Mouse (Mus musculus): ENCODE measurements around the gene Hs6st2. TPM values are rescaled to one million over a fixed set of nuclear protein-coding genes. Genes with fewer than 3 reads are reported as not detected.

Gene Hs6st2
- polyA plus RNA-seq, 1 experiment from 2014 or later: 43.5 TPM

DNA sequence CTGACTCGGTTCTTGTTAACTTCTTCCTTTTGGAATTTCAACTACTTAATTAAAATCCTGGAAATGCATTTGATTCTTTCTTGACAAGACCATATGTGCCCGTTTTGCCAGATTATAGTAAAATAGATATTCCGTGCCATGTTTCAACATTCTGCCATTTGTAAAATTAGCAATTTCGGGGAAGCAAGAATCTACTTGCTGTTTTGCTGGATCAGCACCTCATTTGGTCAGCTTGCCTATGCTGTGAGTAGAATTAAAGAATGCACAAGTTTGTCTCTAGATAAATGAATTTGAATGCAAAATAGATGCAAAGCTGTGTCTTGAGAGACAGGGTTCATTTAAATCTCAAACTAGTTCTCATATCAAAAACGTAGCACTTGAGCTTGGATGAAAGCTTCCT is 142.0 kb downstream of the Hs6st2 start:
- H3K4me2 ChIP-seq: no peak overlapping the region
- no peaks in the 10 kb centered on the region for H3K9me3 ChIP-seq
- H3K36me3 ChIP-seq: no peaks in the 10 kb centered on the region
- H3K4me3 ChIP-seq: no peak overlapping the region
- H3K27me3 ChIP-seq: no peaks in the 10 kb centered on the region
- H3K4me1 ChIP-seq (replicated peaks): no peaks in the 10 kb centered on the region
- no peak overlapping the region for H3K27ac ChIP-seq (replicated peaks)
- H3K9ac ChIP-seq: no peak overlapping the region
- ATAC-seq (ENCODE audit: low FRiP score, low read depth): no peak
- WGBS: 78% methylated on average over 5 of the region's 5 CpGs

DNA sequence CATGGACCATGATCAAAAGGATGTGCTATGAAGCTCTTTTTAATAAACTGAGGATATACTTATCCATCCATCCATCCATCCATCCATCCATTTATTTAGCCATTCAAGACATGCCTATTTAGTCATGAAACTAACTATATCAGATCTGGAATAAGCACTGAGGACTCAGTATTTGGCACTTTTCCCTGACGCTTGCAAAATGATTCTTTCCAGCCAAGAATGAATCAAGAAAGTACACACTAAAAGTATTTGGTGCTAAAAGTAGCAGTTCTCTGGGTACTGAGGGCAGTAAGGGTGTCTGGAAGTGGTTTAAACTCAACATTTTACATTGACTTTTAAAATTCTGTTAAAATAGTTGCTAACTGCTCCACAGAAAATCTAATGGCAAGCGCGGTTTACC is 144.6 kb downstream of the Hs6st2 start:
- Histone ChIP-seq H3K4me1 (replicated peaks) (no peaks in the 10 kb centered on the region), H3K9me3 (no peaks in the 10 kb centered on the region), H3K36me3 (no peaks in the 10 kb centered on the region), H3K9ac (no peak overlapping the region), H3K4me2 (no peak overlapping the region), H3K27ac (replicated peaks) (no peak overlapping the region), H3K27me3 (no peaks in the 10 kb centered on the region), H3K4me3 (no peak overlapping the region)
- no peak for ATAC-seq (ENCODE audit: low FRiP score, low read depth)
- WGBS: 96% methylated on average over 3 of the region's 3 CpGs

GRCm38 (mm10) chrX:51535226-51535625 is 146.4 kb downstream of the Hs6st2 start:
- H3K4me3 ChIP-seq: no peak overlapping the region
- 94% methylated on average over 6 of the region's 6 CpGs for WGBS
- no peak for ATAC-seq (ENCODE audit: low FRiP score, low read depth)

GRCm38 (mm10) chrX:51531136-51531535 is 150.5 kb downstream of the Hs6st2 start:
- H3K9me3 ChIP-seq: no peaks in the 10 kb centered on the region
- H3K4me1 ChIP-seq (replicated peaks): no peaks in the 10 kb centered on the region
- ATAC-seq (ENCODE audit: low FRiP score, low read depth): no peak
- no peak overlapping the region for H3K4me3 ChIP-seq
- WGBS: 82% methylated on average over 1 of the region's 1 CpGs
- H3K27me3 ChIP-seq: no peaks in the 10 kb centered on the region
- no peak overlapping the region for H3K9ac ChIP-seq
- no peak overlapping the region for H3K4me2 ChIP-seq
- no peaks in the 10 kb centered on the region for H3K36me3 ChIP-seq
- no peak overlapping the region for H3K27ac ChIP-seq (replicated peaks)

More at GRCm38 (mm10) chrX:51535226-51535625, 146.4 kb downstream of the Hs6st2 start:
- Histone ChIP-seq H3K4me2 (no peak overlapping the region), H3K36me3 (no peaks in the 10 kb centered on the region), H3K27ac (replicated peaks) (no peak overlapping the region), H3K9ac (no peak overlapping the region), H3K4me1 (replicated peaks) (no peaks in the 10 kb centered on the region), H3K27me3 (no peaks in the 10 kb centered on the region), H3K9me3 (no peaks in the 10 kb centered on the region)

GRCm38 (mm10) chrX:51528601-51529000 is 153.1 kb downstream of the Hs6st2 start:
- no peak overlapping the region for H3K4me3 ChIP-seq
- H3K9ac ChIP-seq: no peak overlapping the region
- no peak overlapping the region for H3K4me2 ChIP-seq
- H3K27me3 ChIP-seq: no peaks in the 10 kb centered on the region
- no peak overlapping the region for H3K27ac ChIP-seq (replicated peaks)
- no peaks in the 10 kb centered on the region for H3K4me1 ChIP-seq (replicated peaks)
- H3K9me3 ChIP-seq: no peaks in the 10 kb centered on the region
- H3K36me3 ChIP-seq: no peaks in the 10 kb centered on the region
- ATAC-seq (ENCODE audit: low FRiP score, low read depth): no peak

DNA sequence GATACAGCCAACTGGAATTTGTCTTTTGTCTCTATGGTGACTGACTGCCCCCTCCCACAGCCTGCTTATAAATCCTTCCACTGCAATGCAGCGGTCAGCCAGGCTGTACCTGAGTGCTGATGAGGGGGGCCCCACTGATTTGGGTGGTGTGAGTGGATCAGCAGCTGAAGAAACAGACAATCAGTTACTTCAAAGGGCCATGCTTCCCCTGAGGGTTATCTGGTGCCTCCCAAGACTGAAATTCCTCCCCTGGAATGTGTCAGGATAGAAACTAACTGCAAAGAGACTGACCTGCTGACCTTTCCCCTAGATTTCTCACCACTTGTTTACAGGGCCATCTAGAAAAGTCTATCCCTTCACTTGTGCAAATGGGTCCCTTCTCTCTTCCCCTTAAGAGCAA is 166.8 kb downstream of the Hs6st2 start:
- Histone ChIP-seq H3K9ac (no peak overlapping the region), H3K36me3 (no peaks in the 10 kb centered on the region), H3K9me3 (no peaks in the 10 kb centered on the region), H3K27ac (replicated peaks) (no peak overlapping the region), H3K4me1 (replicated peaks) (no peaks in the 10 kb centered on the region), H3K4me2 (no peak overlapping the region), H3K27me3 (no peaks in the 10 kb centered on the region), H3K4me3 (no peak overlapping the region)
- ATAC-seq (ENCODE audit: low FRiP score, low read depth): no peak
- WGBS: 35% methylated on average over 1 of the region's 1 CpGs

DNA sequence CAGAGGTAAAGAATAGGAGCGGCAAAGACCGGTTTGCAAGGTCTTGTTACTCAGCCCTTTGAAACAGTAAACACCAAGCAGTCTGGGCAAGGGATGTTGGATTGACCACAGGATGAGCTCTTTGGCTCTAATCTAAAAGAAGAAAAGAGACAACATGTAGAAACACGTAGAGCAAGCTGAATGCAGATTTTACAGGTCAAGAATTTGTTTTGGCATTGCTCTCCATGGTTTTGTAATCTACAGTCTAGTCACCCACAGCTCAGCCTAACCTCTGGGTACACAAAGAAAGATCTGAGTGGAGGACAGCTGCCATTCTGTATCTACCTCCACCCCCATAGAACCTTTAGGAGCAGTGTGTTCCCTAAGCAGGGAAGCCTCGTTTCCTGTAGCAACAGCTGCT is 175.1 kb downstream of the Hs6st2 start:
- Histone ChIP-seq H3K36me3 (no peaks in the 10 kb centered on the region), H3K4me1 (replicated peaks) (no peaks in the 10 kb centered on the region), H3K27ac (replicated peaks) (no peak overlapping the region), H3K4me3 (no peak overlapping the region), H3K27me3 (no peaks in the 10 kb centered on the region), H3K4me2 (no peak overlapping the region), H3K9ac (no peak overlapping the region), H3K9me3 (no peaks in the 10 kb centered on the region)
- 78% methylated on average over 4 of the region's 4 CpGs for WGBS
- no peak for ATAC-seq (ENCODE audit: low FRiP score, low read depth)

- Histone ChIP-seq H3K36me3 (no peaks in the 10 kb centered on the region), H3K9ac (no peak overlapping the region), H3K27me3 (no peaks in the 10 kb centered on the region), H3K4me2 (no peak overlapping the region), H3K4me3 (no peak overlapping the region), H3K27ac (replicated peaks) (no peak overlapping the region), H3K9me3 (no peaks in the 10 kb centered on the region), H3K4me1 (replicated peaks) (no peaks in the 10 kb centered on the region)
- 82% methylated on average over 1 of the region's 1 CpGs for whole genome bisulfite sequencing
- ATAC-seq (ENCODE audit: low FRiP score, low read depth): no peak
These were observed 176.0 kb downstream of the Hs6st2 start for GRCm38 (mm10) chrX:51505691-51506090.

- H3K36me3 ChIP-seq: no peaks in the 10 kb centered on the region
- H3K9ac ChIP-seq: no peak overlapping the region
- H3K9me3 ChIP-seq: no peaks in the 10 kb centered on the region
- H3K27ac ChIP-seq (replicated peaks): no peak overlapping the region
- no peaks in the 10 kb centered on the region for H3K27me3 ChIP-seq
- 61% methylated on average over 7 of the region's 7 CpGs for WGBS
- no peaks in the 10 kb centered on the region for H3K4me1 ChIP-seq (replicated peaks)
- no peak for ATAC-seq (ENCODE audit: low FRiP score, low read depth)
- no peak overlapping the region for H3K4me2 ChIP-seq
- H3K4me3 ChIP-seq: no peak overlapping the region
These were observed 177.7 kb downstream of the Hs6st2 start for GRCm38 (mm10) chrX:51503781-51504471.

GRCm38 (mm10) chrX:51497831-51498230 is 183.8 kb downstream of the Hs6st2 start:
- no peaks in the 10 kb centered on the region for H3K4me1 ChIP-seq (replicated peaks)
- 63% methylated on average over 1 of the region's 1 CpGs for WGBS
- H3K9ac ChIP-seq: no peak overlapping the region
- H3K4me2 ChIP-seq: no peak overlapping the region
- H3K36me3 ChIP-seq: no peaks in the 10 kb centered on the region
- no peaks in the 10 kb centered on the region for H3K27me3 ChIP-seq
- no peak overlapping the region for H3K27ac ChIP-seq (replicated peaks)
- ATAC-seq (ENCODE audit: low FRiP score, low read depth): no peak
- H3K9me3 ChIP-seq: no peaks in the 10 kb centered on the region
- H3K4me3 ChIP-seq: no peak overlapping the region

GRCm38 (mm10) chrX:51488374-51488773 is 193.3 kb downstream of the Hs6st2 start:
- Histone ChIP-seq H3K27ac (replicated peaks) (no peak overlapping the region), H3K9ac (no peak overlapping the region), H3K4me3 (no peak overlapping the region), H3K9me3 (no peaks in the 10 kb centered on the region), H3K4me2 (no peak overlapping the region), H3K36me3 (no peaks in the 10 kb centered on the region), H3K27me3 (no peaks in the 10 kb centered on the region), H3K4me1 (replicated peaks) (no peaks in the 10 kb centered on the region)
- ATAC-seq (ENCODE audit: low FRiP score, low read depth): no peak

- Histone ChIP-seq H3K4me3 (no peak overlapping the region), H3K27ac (replicated peaks) (no peak overlapping the region), H3K27me3 (no peaks in the 10 kb centered on the region), H3K4me2 (no peak overlapping the region), H3K9me3 (no peaks in the 10 kb centered on the region), H3K36me3 (no peaks in the 10 kb centered on the region), H3K4me1 (replicated peaks) (no peaks in the 10 kb centered on the region), H3K9ac (no peak overlapping the region)
- no peak for ATAC-seq (ENCODE audit: low FRiP score, low read depth)
- WGBS: 69% methylated on average over 4 of the region's 4 CpGs
These were observed 212.2 kb downstream of the Hs6st2 start for GRCm38 (mm10) chrX:51469411-51469810.

GRCm38 (mm10) chrX:51461413-51461812 is 220.2 kb downstream of the Hs6st2 start:
- H3K27ac ChIP-seq (replicated peaks): no peak overlapping the region
- no peaks in the 10 kb centered on the region for H3K9me3 ChIP-seq
- 76% methylated on average over 3 of the region's 3 CpGs for WGBS
- no peaks in the 10 kb centered on the region for H3K36me3 ChIP-seq
- no peak for ATAC-seq (ENCODE audit: low FRiP score, low read depth)
- H3K27me3 ChIP-seq: no peaks in the 10 kb centered on the region
- H3K4me3 ChIP-seq: no peak overlapping the region
- H3K4me2 ChIP-seq: no peak overlapping the region
- no peaks in the 10 kb centered on the region for H3K4me1 ChIP-seq (replicated peaks)
- no peak overlapping the region for H3K9ac ChIP-seq

Measured in hindbrain, embryonic 15.5 days (tissue).